Mouse (Mus musculus) bone marrow, adult 2 months (tissue): ENCODE data around the gene Rpl26. TPM values are rescaled to one million over a fixed set of nuclear protein-coding genes. Genes with fewer than 3 reads are reported as not detected.
A peak's percentile ranks its signal among the peaks of the same experiment; 100 is the strongest.

ENCODE experiments used
- H3K27ac ChIP-seq: fragments of 200-500 bp; 2 replicates; pipeline ENCODE4 v1.5.1; 2012; ENCODE audit warnings: low read depth, mild to moderate bottlenecking, control low read depth, inconsistent platforms, low read length; ENCODE audit not compliant: control insufficient read depth, poor library complexity, insufficient read depth
- H3K4me1 ChIP-seq: fragments of 200-500 bp; 2 replicates; pipeline ENCODE4 v1.6.1; 2011; ENCODE audit warnings: low read length; ENCODE audit not compliant: control insufficient read depth, insufficient read depth
- H3K4me3 ChIP-seq: fragments of 200-500 bp; replicated peaks from 2 replicates; pipeline ENCODE3; 2011; ENCODE audit warnings: mild to moderate bottlenecking, low read depth, low read length, control low read depth; ENCODE audit not compliant: control insufficient read depth
- CTCF ChIP-seq: fragments of 200-500 bp; IDR thresholded peaks from 2 replicates; pipeline ENCODE4 v1.5.1; 2011; ENCODE audit warnings: low read length, control low read depth; ENCODE audit not compliant: control insufficient read depth, insufficient read depth
- POLR2A ChIP-seq: fragments of 200-500 bp; IDR thresholded peaks from 2 replicates; pipeline ENCODE4 v1.6.1; 2011; ENCODE audit warnings: low read depth, mild to moderate bottlenecking, control low read depth, low read length, borderline replicate concordance; ENCODE audit not compliant: control insufficient read depth
- WGBS: fragments of 180-500 bp; shearing (Covaris S2); methylation state at CpG from one replicate; pipeline ENCODE4 v1.1.7; 2018; 5-methylcytosine and 5-hydroxymethylcytosine counted together
- polyA plus RNA-seq: library from polyadenylated mRNA; stranded (reverse); fragments of >200 nt; gene quantifications from 2 replicates; pipeline ENCODE4 v1.2.4, GENCODE M21; 2011; ENCODE audit warnings: low replicate concordance; ENCODE audit not compliant: missing spikeins, insufficient read depth, insufficient read length

The Rpl26 gene
- polyA plus RNA-seq, 1 experiment, result 3,389 TPM

- WGBS, result 80% methylated on average over 8 of the region's 8 CpGs
- H3K4me3 ChIP-seq, result no peak overlapping the region
- TF ChIP-seq POLR2A (no peak), CTCF (no peak)
- H3K4me1 ChIP-seq, result peaks cover 2% of the 10 kb centered on the region
- no peak overlapping the region for H3K27ac ChIP-seq
Observed at GRCm38 (mm10) chr11:68859943-68860593, 41.3 kb upstream of the Rpl26 start.

GRCm38 (mm10) chr11:68862260-68862659 lies 39.1 kb upstream of the Rpl26 start:
- WGBS, result 81% methylated on average over 2 of the region's 2 CpGs
- H3K4me3 ChIP-seq, result no peak overlapping the region
- peaks cover 2% of the 10 kb centered on the region for H3K4me1 ChIP-seq
- no peak overlapping the region for H3K27ac ChIP-seq
- TF ChIP-seq POLR2A (no peak), CTCF (no peak)

- TF ChIP-seq CTCF (no peak), POLR2A (no peak)
- H3K27ac ChIP-seq, result peak overlapping the region; percentile 86
- H3K4me3 ChIP-seq, result peak overlapping the region; percentile 32
- peaks cover 2% of the 10 kb centered on the region for H3K4me1 ChIP-seq
- WGBS, result 2% methylated on average over 4 of the region's 4 CpGs
Observed at GRCm38 (mm10) chr11:68863631-68864091, 37.7 kb upstream of the Rpl26 start.

- peak overlapping the region; percentile 43; the same call in 1 of the 2 replicates for H3K27ac ChIP-seq
Observed at GRCm38 (mm10) chr11:68864544-68865189, 36.7 kb upstream of the Rpl26 start.

GRCm38 (mm10) chr11:68871277-68871676 lies 30.1 kb upstream of the Rpl26 start:
- peak overlapping the region; percentile 31; the same call in 1 of the 2 replicates for H3K27ac ChIP-seq

More at GRCm38 (mm10) chr11:68864544-68865189, 36.7 kb upstream of the Rpl26 start:
- 5% methylated on average over 9 of the region's 9 CpGs for WGBS
- H3K4me1 ChIP-seq, result peaks cover 4% of the 10 kb centered on the region
- no peak overlapping the region for H3K4me3 ChIP-seq
- no peak for TF ChIP-seq POLR2A

GRCm38 (mm10) chr11:68871748-68872147 lies 29.6 kb upstream of the Rpl26 start, which contains the start of gene Ndel1:
TSS of gene Ndel1 (minus strand) at chr11:68871858.
- H3K4me3 ChIP-seq, result peak within 1 kb of the TSS; percentile 40
- peak within 1 kb of the TSS; percentile 77 for H3K27ac ChIP-seq

More at GRCm38 (mm10) chr11:68871277-68871676, 30.1 kb upstream of the Rpl26 start:
- Histone ChIP-seq H3K4me3 (peak overlapping the region; percentile 40), H3K4me1 (peaks cover 5% of the 10 kb centered on the region; the same call in 1 of the 2 replicates)
- WGBS, result 72% methylated on average over 9 of the region's 9 CpGs
- no peak for TF ChIP-seq POLR2A
- TF ChIP-seq CTCF, result no peak

GRCm38 (mm10) chr11:68874841-68875240 lies 26.5 kb upstream of the Rpl26 start:
- TF ChIP-seq POLR2A (no peak), CTCF (peak; percentile 59)
- WGBS, result 0% methylated on average over 2 of the region's 2 CpGs
- Histone ChIP-seq H3K27ac (no peak overlapping the region), H3K4me3 (no peak overlapping the region), H3K4me1 (peaks cover 3% of the 10 kb centered on the region; the same call in 1 of the 2 replicates)

More at GRCm38 (mm10) chr11:68871748-68872147, 29.6 kb upstream of the Rpl26 start, which contains the start of gene Ndel1:
- WGBS, result 10% methylated on average over 6 of the region's 6 CpGs
- TF ChIP-seq CTCF (no peak), POLR2A (no peak)
- peaks cover 5% of the 10 kb centered on the region; the same call in 1 of the 2 replicates for H3K4me1 ChIP-seq

GRCm38 (mm10) chr11:68878811-68879210 lies 22.6 kb upstream of the Rpl26 start:
- Histone ChIP-seq H3K27ac (no peak overlapping the region), H3K4me1 (no peaks in the 10 kb centered on the region), H3K4me3 (no peak overlapping the region)
- TF ChIP-seq POLR2A (no peak), CTCF (no peak)
- 74% methylated on average over 5 of the region's 5 CpGs for WGBS
